Mouse (Mus musculus) CH12.LX (cell line): ENCODE data around the gene Adora2b.

Source experiments
- MEF2A ChIP-seq: IDR thresholded peaks from 2 replicates; pipeline ENCODE4 v1.6.1; 2014; ENCODE audit warnings: low read depth, mild to moderate bottlenecking, inconsistent platforms, low read length, improper control_type of control experiment, borderline replicate concordance
- POLR2A ChIP-seq: IDR thresholded peaks from 2 replicates; pipeline ENCODE4 v1.6.1; 2011; ENCODE audit warnings: low read depth, mild to moderate bottlenecking, improper control_type of control experiment, low read length
- POLR2AphosphoS2 ChIP-seq: IDR thresholded peaks from 2 replicates; pipeline ENCODE4 v1.6.1; 2011; ENCODE audit warnings: low read depth, low read length, improper control_type of control experiment
- RCOR1 ChIP-seq: conservative IDR thresholded peaks from 2 replicates; pipeline ENCODE4 v1.6.1; 2012; ENCODE audit warnings: low read depth, mild to moderate bottlenecking, inconsistent platforms, low read length, improper control_type of control experiment
- TBP ChIP-seq: conservative IDR thresholded peaks from 2 replicates; pipeline ENCODE4 v1.6.1; 2011; ENCODE audit warnings: low read depth, low read length, improper control_type of control experiment
- TCF12 ChIP-seq: IDR thresholded peaks from 2 replicates; pipeline ENCODE4 v1.6.1; 2014; ENCODE audit warnings: low read depth, mild to moderate bottlenecking, inconsistent platforms, low read length, improper control_type of control experiment
- ZC3H11A ChIP-seq: IDR thresholded peaks from 2 replicates; pipeline ENCODE4 v1.6.1; 2012; ENCODE audit warnings: low read depth, mild to moderate bottlenecking, inconsistent platforms, low read length, improper control_type of control experiment

DNA sequence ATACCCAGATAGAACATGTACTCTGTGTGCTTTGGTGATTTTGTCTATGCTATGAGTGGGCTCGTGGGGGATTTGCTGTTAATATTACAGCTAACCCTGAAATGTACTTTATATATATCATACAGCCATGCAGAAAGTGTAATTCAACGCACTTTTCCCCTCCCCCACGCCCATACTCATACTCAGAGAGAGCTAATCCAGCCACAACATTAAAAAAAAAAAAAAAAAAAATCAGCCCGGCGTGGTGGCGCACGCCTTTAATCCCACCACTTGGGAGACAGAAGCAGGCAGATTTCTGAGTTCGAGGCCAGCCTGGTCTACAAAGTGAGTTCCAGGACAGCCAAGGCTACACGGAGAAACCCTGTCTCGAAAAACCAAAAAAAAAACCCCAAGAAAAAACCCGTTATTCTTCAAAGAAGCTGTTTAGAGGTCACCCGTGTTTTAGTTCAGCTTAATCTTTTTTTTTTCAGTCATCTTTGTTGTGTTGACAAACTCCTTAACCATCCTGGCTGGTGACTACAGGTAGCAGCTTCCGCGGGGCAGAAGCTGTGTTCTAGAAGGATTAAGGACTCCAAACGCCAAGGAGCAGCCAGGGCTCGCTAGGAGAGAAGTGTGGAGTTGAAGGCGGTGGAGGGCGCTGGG lies 904 bp upstream of the Adora2b start:
- no peak for TF ChIP-seq POLR2A
- TF ChIP-seq MEF2A = no peak
- no peak for TF ChIP-seq RCOR1
- TF ChIP-seq TBP = no peak
- no peak for TF ChIP-seq ZC3H11A
- TF ChIP-seq POLR2AphosphoS2 = no peak
- TF ChIP-seq TCF12 = 0 out of 2 replicates have a peak, but pooled peaks have one; percentile 6
